27 mouse cellular contexts compared by ENCODE assay signal in the genomic region with DNA sequence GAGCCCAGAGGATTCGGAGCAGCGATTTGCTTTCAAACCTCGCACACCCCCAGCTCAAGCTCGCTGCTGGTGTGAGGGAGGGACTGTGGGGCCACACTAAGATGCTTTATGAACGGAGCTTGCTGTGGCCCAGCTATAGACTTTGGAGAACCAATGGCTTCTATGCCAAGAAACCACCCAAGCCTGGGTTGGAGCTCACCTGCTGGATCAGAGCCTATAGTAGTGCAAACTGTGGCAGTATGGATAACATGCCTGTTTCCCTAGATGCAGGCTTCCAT.
DNase-seq lines count a peak whose midpoint lies in the region; ATAC-seq and TF ChIP-seq lines count a peak whose summit lies in the region.
"Had no signal": no experiment of that assay in that cellular context is flagged by ENCODE, and none has a peak within 500 bp of the region (broad histone marks: within the 10 kb centered on the region; RNA-seq: fewer than 3 reads in every experiment).

No protein-coding gene starts in this region.

- ATAC-seq in hindbrain, embryonic 15.5 days (ENCODE audit: low FRiP score, low read depth), result peak; percentile 59; the same call in 1 of the 2 replicates
- no peak for ATAC-seq in hindbrain, embryonic 11.5 days (ENCODE audit: low FRiP score)
- ATAC-seq in midbrain, embryonic 13.5 days, result peak; percentile 37; the same call in 1 of the 2 replicates
- ATAC-seq in midbrain, postnatal 0 days (ENCODE audit: low FRiP score), result no peak
- peak; percentile 88 for ATAC-seq in forebrain, embryonic 12.5 days (ENCODE audit: low FRiP score)
- peak; percentile 68 for ATAC-seq in forebrain, postnatal 0 days
- ATAC-seq in neural tube, embryonic 15.5 days (ENCODE audit: low FRiP score), result no peak
- ATAC-seq: liver, embryonic 12.5 days; liver, postnatal 0 days; Patski had no signal

- no peak overlapping the region for H3K4me2 ChIP-seq in hindbrain, embryonic 15.5 days
- no peak overlapping the region for H3K4me2 ChIP-seq in hindbrain, embryonic 11.5 days (replicated peaks; ENCODE audit: low read depth, low read length)
- H3K4me2 ChIP-seq in midbrain, embryonic 13.5 days (replicated peaks), result no peak overlapping the region
- no peak overlapping the region for H3K4me2 ChIP-seq in midbrain, postnatal 0 days (ENCODE audit: low read depth, low read length, poor library complexity, severe bottlenecking)
- peak overlapping the region; percentile 17; the same call in 1 of the 2 replicates for H3K4me2 ChIP-seq in forebrain, embryonic 12.5 days
- H3K4me2 ChIP-seq in forebrain, postnatal 0 days (ENCODE audit: low read depth), result no peak overlapping the region
- no peak overlapping the region for H3K4me2 ChIP-seq in neural tube, embryonic 15.5 days
- H3K4me2 ChIP-seq: embryonic facial prominence, embryonic 13.5 days; heart, embryonic 12.5 days; liver, embryonic 12.5 days had no signal

- TF ChIP-seq CTCF in midbrain, postnatal 0 days (IDR thresholded peaks at IDR 0.05), result no peak
- TF ChIP-seq CTCF in forebrain, postnatal 0 days (IDR thresholded peaks at IDR 0.05; ENCODE audit: low read depth), result no peak

- peaks cover 50% of the 10 kb centered on the region for H3K27me3 ChIP-seq in hindbrain, embryonic 15.5 days
- H3K27me3 ChIP-seq in hindbrain, embryonic 11.5 days (ENCODE audit: control insufficient read depth, insufficient read depth, low read length), result peaks cover 15% of the 10 kb centered on the region
- peaks cover 82% of the 10 kb centered on the region for H3K27me3 ChIP-seq in midbrain, embryonic 13.5 days
- H3K27me3 ChIP-seq in midbrain, postnatal 0 days (ENCODE audit: insufficient read depth, low read length), result peaks cover 28% of the 10 kb centered on the region
- peaks cover 89% of the 10 kb centered on the region for H3K27me3 ChIP-seq in forebrain, embryonic 12.5 days
- peaks cover 12% of the 10 kb centered on the region for H3K27me3 ChIP-seq in forebrain, postnatal 0 days (ENCODE audit: insufficient read depth, low read length)
- H3K27me3 ChIP-seq in neural tube, embryonic 15.5 days (replicated peaks), result peaks cover 51% of the 10 kb centered on the region

- WGBS in hindbrain, embryonic 15.5 days, result 36% methylated on average over 5 of the region's 5 CpGs
- 48% methylated on average over 5 of the region's 5 CpGs for WGBS in hindbrain, embryonic 11.5 days
- WGBS in midbrain, embryonic 13.5 days, result 23% methylated on average over 5 of the region's 5 CpGs
- 31% methylated on average over 5 of the region's 5 CpGs for WGBS in midbrain, postnatal 0 days
- WGBS in forebrain, embryonic 12.5 days, result 6% methylated on average over 5 of the region's 5 CpGs
- WGBS in forebrain, postnatal 0 days, result 12% methylated on average over 5 of the region's 5 CpGs
- 47% methylated on average over 5 of the region's 5 CpGs for WGBS in neural tube, embryonic 15.5 days

- no peaks in the 10 kb centered on the region for H3K36me3 ChIP-seq in hindbrain, embryonic 15.5 days
- H3K36me3 ChIP-seq in hindbrain, embryonic 11.5 days (ENCODE audit: control insufficient read depth, insufficient read depth, low read length), result no peaks in the 10 kb centered on the region
- H3K36me3 ChIP-seq in midbrain, embryonic 13.5 days, result no peaks in the 10 kb centered on the region
- no peaks in the 10 kb centered on the region for H3K36me3 ChIP-seq in midbrain, postnatal 0 days (ENCODE audit: insufficient read depth, low read length)
- H3K36me3 ChIP-seq in forebrain, embryonic 12.5 days (replicated peaks), result no peaks in the 10 kb centered on the region
- H3K36me3 ChIP-seq in forebrain, postnatal 0 days (ENCODE audit: insufficient read depth), result no peaks in the 10 kb centered on the region
- H3K36me3 ChIP-seq in neural tube, embryonic 15.5 days, result no peaks in the 10 kb centered on the region
- H3K36me3 ChIP-seq: embryonic facial prominence, embryonic 13.5 days; heart, embryonic 12.5 days; liver, embryonic 12.5 days had no signal

- H3K4me3 ChIP-seq in hindbrain, embryonic 15.5 days, result no peak overlapping the region
- H3K4me3 ChIP-seq in hindbrain, embryonic 11.5 days (ENCODE audit: low read depth, low read length), result no peak overlapping the region
- no peak overlapping the region for H3K4me3 ChIP-seq in midbrain, embryonic 13.5 days (replicated peaks)
- no peak overlapping the region for H3K4me3 ChIP-seq in midbrain, postnatal 0 days (ENCODE audit: low read depth, low read length)
- H3K4me3 ChIP-seq in forebrain, embryonic 12.5 days (replicated peaks), result no peak overlapping the region
- H3K4me3 ChIP-seq in forebrain, postnatal 0 days (ENCODE audit: low read depth, low read length), result no peak overlapping the region
- H3K4me3 ChIP-seq in neural tube, embryonic 15.5 days (replicated peaks), result no peak overlapping the region
- H3K4me3 ChIP-seq: embryonic facial prominence, embryonic 13.5 days; heart, embryonic 12.5 days; liver, embryonic 12.5 days had no signal

- 0 out of 2 replicates have a peak, but pooled peaks cover 4% of the 10 kb centered on the region for H3K4me1 ChIP-seq in hindbrain, embryonic 15.5 days (replicated peaks)
- H3K4me1 ChIP-seq in hindbrain, embryonic 11.5 days (replicated peaks; ENCODE audit: control insufficient read depth, insufficient read depth, low read length), result 0 out of 2 replicates have a peak, but pooled peaks cover 6% of the 10 kb centered on the region
- peaks cover 22% of the 10 kb centered on the region for H3K4me1 ChIP-seq in midbrain, embryonic 13.5 days (replicated peaks)
- H3K4me1 ChIP-seq in midbrain, postnatal 0 days (ENCODE audit: insufficient read depth, low read length), result no peaks in the 10 kb centered on the region
- H3K4me1 ChIP-seq in forebrain, embryonic 12.5 days, result peaks cover 47% of the 10 kb centered on the region
- peaks cover 5% of the 10 kb centered on the region; the same call in 1 of the 2 replicates for H3K4me1 ChIP-seq in forebrain, postnatal 0 days (ENCODE audit: insufficient read depth)
- 0 out of 2 replicates have a peak, but pooled peaks cover 5% of the 10 kb centered on the region for H3K4me1 ChIP-seq in neural tube, embryonic 15.5 days
- H3K4me1 ChIP-seq: heart, embryonic 12.5 days; liver, embryonic 12.5 days had no signal

- no peak for DNase-seq in hindbrain, embryonic 11.5 days (ENCODE audit: low spot score)
- DNase-seq in midbrain, postnatal 0 days (ENCODE audit: low spot score), result no peak
- DNase-seq in forebrain, postnatal 0 days, result no peak
- DNase-seq in B cell, adult 2 months, result no peak
- DNase-seq: adrenal gland, postnatal 10 days; cerebellum, adult 11 months; cerebellum, adult 9-10 months; cerebellum, postnatal 36 days; gastrocnemius, postnatal 14 days; heart, postnatal 4 days; kidney, adult 2 months; kidney, postnatal 36 days; layer of hippocampus, postnatal 36 days; left cerebral cortex, postnatal 4 days; liver, postnatal 0 days; lung, postnatal 36 days; right cerebral cortex, adult 18-20 months; spleen, adult 18-20 months; thymus, postnatal 14 days had no signal

- no peak overlapping the region for H3K27ac ChIP-seq in hindbrain, embryonic 15.5 days (replicated peaks)
- no peak overlapping the region for H3K27ac ChIP-seq in hindbrain, embryonic 11.5 days (ENCODE audit: low read depth, low read length)
- no peak overlapping the region for H3K27ac ChIP-seq in midbrain, embryonic 13.5 days
- H3K27ac ChIP-seq in midbrain, postnatal 0 days (ENCODE audit: low read depth, low read length), result no peak overlapping the region
- peak overlapping the region; percentile 72 for H3K27ac ChIP-seq in forebrain, embryonic 12.5 days
- no peak overlapping the region for H3K27ac ChIP-seq in forebrain, postnatal 0 days (ENCODE audit: low read depth, low read length)
- H3K27ac ChIP-seq in neural tube, embryonic 15.5 days (replicated peaks), result no peak overlapping the region
- H3K27ac ChIP-seq: embryonic facial prominence, embryonic 13.5 days; liver, embryonic 12.5 days had no signal

- H3K9ac ChIP-seq in hindbrain, embryonic 15.5 days, result no peak overlapping the region
- no peak overlapping the region for H3K9ac ChIP-seq in hindbrain, embryonic 11.5 days (ENCODE audit: low read depth, low read length)
- no peak overlapping the region for H3K9ac ChIP-seq in midbrain, embryonic 13.5 days (replicated peaks)
- H3K9ac ChIP-seq in midbrain, postnatal 0 days (replicated peaks; ENCODE audit: low read length, poor library complexity, severe bottlenecking), result no peak overlapping the region
- H3K9ac ChIP-seq in forebrain, embryonic 12.5 days, result no peak overlapping the region
- H3K9ac ChIP-seq in forebrain, postnatal 0 days, result no peak overlapping the region
- no peak overlapping the region for H3K9ac ChIP-seq in neural tube, embryonic 15.5 days (replicated peaks)
- H3K9ac ChIP-seq: embryonic facial prominence, embryonic 13.5 days; heart, embryonic 12.5 days; liver, embryonic 12.5 days; liver, postnatal 0 days had no signal

- no peaks in the 10 kb centered on the region for H3K9me3 ChIP-seq in hindbrain, embryonic 15.5 days
- no peaks in the 10 kb centered on the region for H3K9me3 ChIP-seq in hindbrain, embryonic 11.5 days (ENCODE audit: control insufficient read depth, low read length)
- H3K9me3 ChIP-seq in midbrain, embryonic 13.5 days, result no peaks in the 10 kb centered on the region
- H3K9me3 ChIP-seq in midbrain, postnatal 0 days (ENCODE audit: low read length), result no peaks in the 10 kb centered on the region
- no peaks in the 10 kb centered on the region for H3K9me3 ChIP-seq in forebrain, embryonic 12.5 days
- H3K9me3 ChIP-seq in forebrain, postnatal 0 days (ENCODE audit: low read length), result no peaks in the 10 kb centered on the region
- no peaks in the 10 kb centered on the region for H3K9me3 ChIP-seq in neural tube, embryonic 15.5 days (replicated peaks)
- H3K9me3 ChIP-seq: embryonic facial prominence, embryonic 13.5 days; liver, embryonic 12.5 days had no signal

Comparison
In these comparisons a context has a peak if more than half of its experiments do, and no peak if none do; other contexts are left out.
1. ATAC-seq: peak in hindbrain, embryonic 15.5 days (single experiment), midbrain, embryonic 13.5 days (single experiment), forebrain, embryonic 12.5 days (single experiment) and forebrain, postnatal 0 days (single experiment); none in hindbrain, embryonic 11.5 days (single experiment), midbrain, postnatal 0 days (single experiment) and neural tube, embryonic 15.5 days (single experiment).